Mouse (Mus musculus) cortical plate, adult 2 months (tissue): ENCODE results near the gene Grip1. TPM values are rescaled to one million over a fixed set of nuclear protein-coding genes. Genes with fewer than 3 reads are reported as not detected.

Source experiments
- H3K27ac ChIP-seq: fragments of 200-500 bp; 2 replicates; pipeline ENCODE4 v1.5.1; 2012; ENCODE audit warnings: low read length, control low read depth, inconsistent platforms; ENCODE audit not compliant: insufficient read depth
- H3K4me1 ChIP-seq: fragments of 200-500 bp; 2 replicates; pipeline ENCODE4 v1.6.1; 2011; ENCODE audit warnings: low read length; ENCODE audit not compliant: control insufficient read depth, insufficient read depth
- H3K4me3 ChIP-seq: fragments of 200-500 bp; 2 replicates; pipeline ENCODE4 v1.5.1; 2011; ENCODE audit warnings: mild to moderate bottlenecking, low read length, control low read depth; ENCODE audit not compliant: insufficient read depth
- CTCF ChIP-seq: fragments of 200-500 bp; IDR thresholded peaks from 2 replicates; pipeline ENCODE4 v1.5.1; 2011; ENCODE audit warnings: mild to moderate bottlenecking, control low read depth, low read length; ENCODE audit not compliant: insufficient read depth; ENCODE audit errors: extremely low read depth
- POLR2A ChIP-seq: fragments of 200-500 bp; IDR thresholded peaks from 2 replicates; pipeline ENCODE4 v1.6.1; 2011; ENCODE audit warnings: mild to moderate bottlenecking, low read length, control low read depth; ENCODE audit not compliant: insufficient read depth; ENCODE audit errors: extremely low read depth
- polyA plus RNA-seq: library from polyadenylated mRNA; depleted of rRNA; stranded (reverse); fragments of >200 nt; gene quantifications from 2 replicates; pipeline ENCODE4 v1.2.3, GENCODE M21; 2012

The Grip1 gene
- polyA plus RNA-seq, 1 experiment, result 7.8 TPM

DNA sequence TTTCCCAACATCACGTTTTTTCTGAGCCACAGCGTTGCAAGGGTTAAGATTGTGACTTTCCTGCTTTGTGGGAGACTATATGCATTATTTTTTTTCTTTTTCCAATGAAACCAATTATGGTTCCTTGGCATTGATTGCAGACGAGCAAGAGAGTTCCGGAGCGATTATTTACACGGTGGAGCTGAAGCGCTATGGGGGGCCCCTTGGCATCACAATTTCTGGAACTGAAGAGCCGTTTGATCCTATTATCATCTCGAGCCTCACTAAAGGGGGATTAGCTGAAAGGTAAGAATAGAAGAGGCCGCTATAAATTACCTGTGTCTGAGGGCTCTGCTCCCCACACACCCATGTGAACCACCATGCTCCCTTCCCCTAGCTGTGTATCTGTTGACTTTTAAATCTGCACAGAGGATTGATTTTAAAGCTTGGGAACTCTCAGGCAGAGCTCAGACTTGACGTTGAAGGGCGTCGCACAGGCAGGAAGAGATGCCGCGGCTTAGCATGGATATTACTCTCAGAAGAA lies 581.6 kb downstream of the Grip1 start:
- 0 out of 2 replicates have a peak, but pooled peaks cover 1% of the 10 kb centered on the region for H3K4me1 ChIP-seq
- TF ChIP-seq POLR2A (no peak), CTCF (no peak)
- H3K4me3 ChIP-seq, result no peak overlapping the region
- H3K27ac ChIP-seq, result no peak overlapping the region

DNA sequence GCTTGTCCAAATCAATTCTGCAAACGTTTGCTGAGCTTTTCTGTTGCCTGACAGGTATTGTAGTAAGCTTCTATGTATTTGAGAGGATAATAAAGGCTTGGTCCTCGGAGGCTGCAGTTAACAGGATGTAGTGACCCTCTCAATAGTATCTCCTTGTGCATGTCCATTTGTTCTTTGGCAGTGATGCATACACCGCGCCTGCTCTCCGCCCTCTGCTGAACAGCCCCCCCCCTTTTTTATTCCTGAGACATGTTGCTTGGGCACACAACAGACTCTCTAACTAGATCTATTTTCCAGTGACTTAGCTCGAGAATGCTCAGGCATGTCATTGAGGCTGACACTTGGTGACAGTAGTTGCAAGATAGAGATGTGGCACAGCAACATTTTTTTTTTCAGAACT lies 582.2 kb downstream of the Grip1 start:
- Histone ChIP-seq H3K27ac (no peak overlapping the region), H3K4me1 (0 out of 2 replicates have a peak, but pooled peaks cover 1% of the 10 kb centered on the region), H3K4me3 (no peak overlapping the region)
- no peak for TF ChIP-seq CTCF
- TF ChIP-seq POLR2A, result no peak

DNA sequence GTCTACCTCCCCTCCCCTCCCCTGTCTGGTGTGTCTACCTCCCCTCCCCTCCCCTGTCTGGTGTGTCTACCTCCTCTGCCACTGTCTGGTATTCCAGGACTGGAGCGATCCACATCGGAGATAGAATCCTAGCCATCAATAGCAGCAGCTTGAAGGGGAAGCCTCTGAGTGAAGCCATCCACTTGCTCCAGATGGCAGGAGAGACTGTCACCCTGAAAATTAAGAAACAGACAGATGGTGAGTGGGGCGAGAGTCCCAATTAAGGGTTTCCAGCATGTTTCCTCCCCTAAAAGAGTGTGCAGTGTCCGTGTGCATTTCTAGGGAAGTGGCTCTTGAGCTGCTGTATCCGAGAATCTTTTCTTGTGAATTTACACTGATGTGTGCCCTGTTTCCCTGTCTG lies 584.6 kb downstream of the Grip1 start:
- Histone ChIP-seq H3K4me1 (0 out of 2 replicates have a peak, but pooled peaks cover 1% of the 10 kb centered on the region), H3K27ac (no peak overlapping the region), H3K4me3 (no peak overlapping the region)
- TF ChIP-seq POLR2A, result no peak
- no peak for TF ChIP-seq CTCF

DNA sequence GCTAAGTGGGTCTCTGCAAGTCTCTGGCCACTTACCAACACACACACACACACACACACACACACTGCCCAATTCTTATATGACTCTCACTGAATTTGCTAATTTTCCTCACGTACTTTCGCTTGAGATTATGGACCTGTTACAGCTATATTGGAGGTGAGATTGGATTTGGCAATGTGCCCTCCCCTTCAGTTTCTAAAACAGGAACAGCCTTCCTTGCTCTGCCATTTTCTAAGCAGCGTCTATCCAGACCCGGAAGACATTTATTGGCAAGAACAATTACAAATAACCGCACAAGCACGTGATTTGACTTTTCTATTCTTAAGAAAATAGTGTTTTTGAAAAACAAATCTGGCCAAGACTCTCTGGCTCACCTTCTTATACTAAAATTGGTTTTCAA lies 590.6 kb downstream of the Grip1 start:
- TF ChIP-seq POLR2A (no peak), CTCF (no peak)
- Histone ChIP-seq H3K4me3 (no peak overlapping the region), H3K4me1 (no peaks in the 10 kb centered on the region), H3K27ac (no peak overlapping the region)

DNA sequence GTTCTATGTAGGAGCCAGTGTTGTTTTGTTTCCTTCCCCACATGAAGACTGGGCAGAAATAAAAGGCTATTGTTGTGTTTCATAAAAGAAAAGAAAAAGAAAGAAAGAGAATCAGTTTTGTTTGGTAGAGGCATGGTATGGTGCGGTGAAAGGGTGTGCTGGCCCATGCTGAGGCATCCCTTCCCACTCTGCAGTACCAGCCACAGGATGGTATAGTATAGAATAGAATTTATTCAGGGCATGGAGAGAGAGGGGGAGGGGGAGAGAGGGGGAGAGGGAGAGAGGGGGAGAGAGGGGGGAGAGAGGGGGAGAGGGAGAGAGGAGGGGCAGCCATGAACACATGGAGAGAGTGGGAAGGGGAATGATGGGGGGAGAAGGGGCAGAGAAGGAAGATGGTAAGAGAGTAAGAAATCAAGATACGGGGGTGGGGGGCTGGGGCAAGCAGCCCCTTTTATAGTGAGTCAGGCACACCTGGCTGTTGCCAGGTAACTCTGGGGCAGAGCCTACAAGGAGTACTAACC lies 591.1 kb downstream of the Grip1 start:
- TF ChIP-seq POLR2A (no peak), CTCF (no peak)
- no peak overlapping the region for H3K27ac ChIP-seq
- no peak overlapping the region for H3K4me3 ChIP-seq
- no peaks in the 10 kb centered on the region for H3K4me1 ChIP-seq

DNA sequence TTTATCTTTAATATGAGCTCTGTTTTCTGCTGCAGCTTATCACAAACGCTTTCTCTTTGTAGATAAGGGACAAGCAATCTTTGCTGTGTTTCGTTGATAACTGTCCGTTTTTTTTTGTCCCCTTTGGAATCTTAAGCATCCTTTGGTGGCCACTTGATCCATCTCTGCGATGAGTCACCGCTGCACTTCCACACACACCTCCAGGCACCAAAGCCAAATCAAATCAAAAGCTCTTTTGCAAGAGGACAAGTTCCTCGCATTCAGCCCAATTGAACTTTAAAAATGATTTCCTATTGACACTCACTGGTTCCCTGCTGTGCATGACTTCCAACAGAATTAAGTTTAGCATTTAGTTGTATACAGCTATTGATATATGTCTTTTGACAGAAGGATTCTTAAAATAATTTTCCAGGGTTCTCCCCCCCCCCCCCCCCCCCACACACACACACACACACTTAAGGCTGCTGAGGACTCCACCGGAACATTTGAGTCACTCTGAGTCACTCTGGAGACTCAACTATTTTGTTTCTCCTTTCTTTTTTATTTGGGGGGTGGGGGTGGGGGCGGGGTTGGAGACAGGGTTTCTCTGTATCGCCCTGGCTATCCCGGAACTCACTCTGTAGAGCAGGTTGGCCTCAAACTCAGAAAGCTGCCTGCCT lies 607.1 kb downstream of the Grip1 start:
- Histone ChIP-seq H3K27ac (no peak overlapping the region), H3K4me3 (no peak overlapping the region), H3K4me1 (no peaks in the 10 kb centered on the region)
- TF ChIP-seq CTCF (no peak), POLR2A (no peak)

DNA sequence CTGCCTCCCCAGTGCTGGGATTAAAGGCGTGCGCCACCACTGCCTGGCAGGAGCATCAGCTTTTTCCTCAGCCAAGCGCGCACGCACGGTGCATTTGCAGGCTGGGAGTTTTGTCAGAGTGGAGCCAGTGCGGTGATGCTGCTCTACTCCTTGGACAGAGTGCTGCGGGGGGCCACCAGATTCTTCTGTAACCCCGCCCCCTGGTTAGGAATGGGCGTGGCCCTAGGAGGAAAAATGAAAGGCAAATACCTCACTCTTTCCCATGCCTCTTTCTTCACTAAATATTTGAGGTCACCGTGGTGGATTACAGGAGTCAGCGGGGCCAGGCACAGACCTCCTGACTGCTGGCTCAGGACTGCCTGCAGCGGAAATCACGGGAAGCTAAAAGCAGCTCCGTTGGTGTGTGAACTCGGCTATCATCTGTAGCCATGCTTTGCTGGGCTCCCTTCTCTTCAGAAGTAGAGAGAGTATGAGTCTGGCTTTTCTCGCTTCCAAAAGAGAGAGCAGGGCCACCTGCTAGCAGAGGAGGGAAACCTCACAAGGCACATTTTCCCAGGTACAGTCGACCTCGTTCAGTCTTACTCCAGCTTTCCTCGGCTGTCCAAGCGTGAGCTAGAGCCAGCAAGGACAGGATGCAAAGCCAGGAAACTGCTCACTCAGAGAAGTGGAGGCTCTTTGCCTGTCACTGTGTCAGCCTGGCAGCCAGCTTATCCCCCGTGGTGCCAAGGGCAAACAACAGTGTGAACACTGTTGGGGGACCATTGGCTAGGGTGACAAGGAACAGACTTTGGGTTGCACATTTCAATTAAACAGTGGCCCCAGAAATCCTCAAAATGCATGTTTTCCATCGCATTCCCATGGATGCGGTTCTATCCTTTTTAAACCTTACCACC lies 607.9 kb downstream of the Grip1 start:
- H3K4me3 ChIP-seq, result no peak overlapping the region
- H3K27ac ChIP-seq, result no peak overlapping the region
- H3K4me1 ChIP-seq, result no peaks in the 10 kb centered on the region
- TF ChIP-seq POLR2A (no peak), CTCF (no peak)

DNA sequence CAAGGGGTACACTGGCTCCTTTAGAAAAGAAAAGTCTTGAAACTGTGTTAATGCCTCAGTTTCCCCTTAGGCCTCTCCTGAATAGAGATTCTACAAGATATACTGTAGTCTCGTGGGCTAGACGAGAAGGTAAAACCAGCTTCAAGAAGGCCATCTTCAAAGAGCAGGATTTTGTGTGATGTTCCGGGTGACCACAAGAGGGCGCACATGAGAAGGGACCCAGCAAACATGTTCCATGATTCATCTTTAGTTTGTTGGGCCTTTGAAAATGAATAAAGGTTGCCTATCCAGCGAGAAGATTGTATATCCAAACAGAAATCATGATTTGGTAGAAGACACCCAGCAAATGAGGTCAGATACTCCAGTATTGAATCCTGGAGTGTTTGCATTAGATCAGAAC lies 610.8 kb downstream of the Grip1 start:
- TF ChIP-seq CTCF (peak; percentile 82), POLR2A (no peak)
- no peak overlapping the region for H3K4me3 ChIP-seq
- H3K4me1 ChIP-seq, result no peaks in the 10 kb centered on the region
- H3K27ac ChIP-seq, result no peak overlapping the region

DNA sequence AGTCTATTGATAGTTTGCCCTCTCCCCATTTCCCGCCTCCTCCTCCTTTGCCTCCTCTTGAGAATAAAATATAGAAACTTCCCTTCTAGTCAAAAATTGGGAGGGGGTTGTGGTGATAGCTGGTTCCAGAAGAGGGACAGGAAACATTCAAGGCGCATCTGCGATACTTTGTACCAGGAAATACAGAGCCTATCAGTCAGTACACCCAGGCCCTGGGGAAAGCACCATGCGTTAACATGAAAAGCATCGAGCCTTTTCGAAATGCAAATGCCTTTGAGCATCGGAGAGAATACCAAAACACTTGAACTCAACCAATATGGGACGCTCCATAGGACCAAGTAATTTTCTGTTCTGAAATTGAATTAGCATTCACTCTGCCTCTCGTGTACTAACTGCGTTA lies 612.7 kb downstream of the Grip1 start:
- Histone ChIP-seq H3K4me1 (no peaks in the 10 kb centered on the region), H3K27ac (no peak overlapping the region), H3K4me3 (no peak overlapping the region)
- TF ChIP-seq POLR2A, result no peak
- TF ChIP-seq CTCF, result no peak
